Mouse (Mus musculus) E14TG2a.4 (cell line): Measurements from ENCODE around the gene Tagln.

Experiments
- CTCF ChIP-seq: conservative IDR thresholded peaks from 2 replicates; pipeline ENCODE4 v1.5.1; 2014; ENCODE audit warnings: low read length
- POU5F1 ChIP-seq: IDR thresholded peaks from 2 replicates; pipeline ENCODE4 v1.6.1; 2014; ENCODE audit warnings: low read length, borderline replicate concordance

DNA sequence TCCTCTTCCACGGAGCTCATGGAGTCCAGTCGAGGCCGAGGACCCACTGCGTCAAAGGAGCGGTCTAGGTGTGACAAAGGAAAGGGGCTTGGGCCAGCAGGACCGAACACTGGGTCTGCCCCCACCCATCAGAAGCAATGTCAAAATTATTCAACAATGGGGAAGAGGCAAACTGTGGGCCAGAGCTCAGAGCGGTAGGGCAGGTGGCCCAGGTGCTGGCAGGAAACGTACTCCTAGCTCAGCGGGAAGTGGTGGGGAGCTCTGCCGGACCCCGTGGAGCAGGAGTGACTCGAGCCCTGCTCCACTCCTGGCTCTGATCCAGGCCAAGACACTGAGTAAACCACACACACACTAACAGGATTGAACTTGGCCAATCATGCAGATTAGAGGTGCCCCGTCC is 9.9 kb upstream of the Tagln start:
- TF ChIP-seq CTCF (no peak), POU5F1 (no peak)
